Mouse (Mus musculus): ENCODE results near the gene Tfap2b. TPM values are rescaled to one million over a fixed set of nuclear protein-coding genes. Genes with fewer than 3 reads are reported as not detected.
A peak's percentile ranks its signal among the peaks of the same experiment; 100 is the strongest.

Gene Tfap2b
- total RNA-seq (2021) = not detected
- long read RNA-seq, experiment 1 = 0 reads
- long read RNA-seq, experiment 2 = 0 reads

- intact Hi-C loops (cut with DNase I) = loop anchor here (5.0 kb wide), 2 partner anchors 764 to 1304 kb away; no protein-coding TSS in a partner anchor
- DNase-seq = no peak
These were observed at the start of gene Tfap2b for GRCm38 (mm10) chr1:19208641-19209358. Gene Tfap2b, plus strand, starts transcription at chr1:19208914.

GRCm38 (mm10) chr1:19178742-19179397 lies 29.8 kb upstream of the Tfap2b start:
- peak in 1 of 2 experiments; percentile 1 for DNase-seq

DNA sequence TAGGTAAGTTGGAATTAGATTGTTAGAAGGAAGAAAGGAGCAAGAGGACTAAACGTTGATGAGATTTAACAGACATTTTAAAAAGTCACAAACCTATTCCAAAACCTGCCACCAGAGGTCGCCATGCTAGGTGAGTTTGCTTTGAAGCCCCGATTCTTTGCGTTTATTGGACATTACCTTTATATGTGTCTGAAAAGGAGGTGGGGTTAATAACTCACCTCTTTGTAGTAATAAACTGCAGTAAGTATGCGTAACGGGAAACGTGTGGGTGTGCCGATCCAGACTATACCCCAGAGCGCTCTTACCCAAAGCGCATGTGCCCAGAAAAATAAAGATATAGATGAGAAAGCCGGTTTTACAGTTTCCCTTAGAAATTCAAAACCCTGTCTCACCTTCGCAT lies 3.1 kb upstream of the Tfap2b start:
- DNase-seq = peak; percentile 5 to 23
- intact Hi-C loops (cut with DNase I) = loop anchor here (5.0 kb wide), 2 partner anchors 767 to 1307 kb away; no protein-coding TSS in a partner anchor

More at GRCm38 (mm10) chr1:19178742-19179397, 29.8 kb upstream of the Tfap2b start:
- intact Hi-C loops (cut with DNase I) = loop anchor here (5.0 kb wide), 1 partner anchor 817 kb away; no protein-coding TSS in a partner anchor

- no peak for DNase-seq
- intact Hi-C loops (cut with DNase I) = loop anchor here (5.0 kb wide), 2 partner anchors 766 to 1306 kb away; no protein-coding TSS in a partner anchor
These were observed 2.5 kb upstream of the Tfap2b start for GRCm38 (mm10) chr1:19206194-19206593.

- intact Hi-C loops (cut with DNase I) = loop anchor here (5.0 kb wide), 2 partner anchors 765 to 1305 kb away; no protein-coding TSS in a partner anchor
- DNase-seq = no peak
These were observed 1.1 kb upstream of the Tfap2b start for GRCm38 (mm10) chr1:19207611-19208010.

GRCm38 (mm10) chr1:19209359-19209745 lies 638 bp downstream of the Tfap2b start:
- no peak for DNase-seq
- intact Hi-C loops (cut with DNase I) = loop anchor here (5.0 kb wide), 2 partner anchors 763 to 1303 kb away; no protein-coding TSS in a partner anchor

- no peak for DNase-seq
- intact Hi-C loops (cut with DNase I) = loop anchor here (5.0 kb wide), 2 partner anchors 763 to 1303 kb away; no protein-coding TSS in a partner anchor
These were observed 1.1 kb downstream of the Tfap2b start for GRCm38 (mm10) chr1:19209776-19210175.

GRCm38 (mm10) chr1:19210215-19211032 lies 1.7 kb downstream of the Tfap2b start:
- intact Hi-C loops (cut with DNase I) = no loop called here
- DNase-seq = no peak

- DNase-seq = no peak
- intact Hi-C loops (cut with DNase I) = no loop called here
These were observed 2.3 kb downstream of the Tfap2b start for GRCm38 (mm10) chr1:19211033-19211405.

GRCm38 (mm10) chr1:19211546-19212154 lies 2.9 kb downstream of the Tfap2b start:
- no peak for DNase-seq
- intact Hi-C loops (cut with DNase I) = no loop called here

GRCm38 (mm10) chr1:19212691-19213090 lies 4.0 kb downstream of the Tfap2b start:
- DNase-seq = no peak
- intact Hi-C loops (cut with DNase I) = no loop called here

DNA sequence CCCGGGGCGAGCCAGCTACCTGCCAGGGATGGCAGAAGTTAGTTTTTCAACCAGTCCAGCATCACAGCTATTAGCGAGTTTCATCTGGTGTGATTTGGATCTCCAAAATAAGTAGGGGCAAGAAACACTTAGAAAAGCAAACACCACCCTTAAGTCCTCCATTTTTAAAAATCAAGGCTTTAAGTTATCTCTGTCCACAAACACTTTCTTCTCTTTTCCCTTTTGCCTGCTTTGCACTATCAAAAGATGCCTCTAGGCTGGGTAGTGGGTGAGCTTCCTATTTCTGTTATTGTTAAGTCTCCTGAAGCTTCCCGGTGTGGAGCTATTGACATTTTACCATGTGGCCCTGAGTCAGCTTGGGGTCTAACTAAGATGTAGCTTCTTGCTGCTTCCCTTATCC lies 4.5 kb downstream of the Tfap2b start:
- intact Hi-C loops (cut with DNase I) = no loop called here
- no peak for DNase-seq

DNA sequence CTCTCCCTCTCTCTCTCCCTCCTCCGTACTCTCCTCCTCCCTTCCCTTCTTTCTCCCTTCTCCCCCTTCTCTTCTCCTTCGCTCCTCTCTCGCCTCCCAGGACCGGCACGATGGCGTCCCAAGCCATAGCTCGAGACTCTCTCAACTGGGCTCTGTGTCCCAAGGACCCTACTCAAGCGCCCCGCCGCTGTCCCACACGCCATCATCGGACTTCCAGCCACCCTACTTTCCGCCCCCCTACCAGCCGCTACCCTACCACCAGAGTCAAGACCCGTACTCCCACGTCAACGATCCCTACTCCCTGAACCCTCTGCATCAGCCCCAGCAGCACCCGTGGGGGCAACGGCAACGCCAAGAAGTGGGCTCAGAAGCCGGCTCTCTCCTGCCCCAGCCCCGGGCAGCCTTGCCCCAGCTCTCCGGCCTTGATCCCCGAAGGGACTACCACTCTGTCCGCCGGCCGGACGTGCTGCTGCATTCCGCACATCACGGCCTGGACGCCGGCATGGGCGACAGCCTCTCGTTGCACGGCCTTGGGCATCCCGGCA lies 5.2 kb downstream of the Tfap2b start:
- no peak for DNase-seq
- intact Hi-C loops (cut with DNase I) = no loop called here

- intact Hi-C loops (cut with DNase I) = no loop called here
- DNase-seq = no peak
These were observed 8.7 kb downstream of the Tfap2b start for GRCm38 (mm10) chr1:19217391-19217790.

DNA sequence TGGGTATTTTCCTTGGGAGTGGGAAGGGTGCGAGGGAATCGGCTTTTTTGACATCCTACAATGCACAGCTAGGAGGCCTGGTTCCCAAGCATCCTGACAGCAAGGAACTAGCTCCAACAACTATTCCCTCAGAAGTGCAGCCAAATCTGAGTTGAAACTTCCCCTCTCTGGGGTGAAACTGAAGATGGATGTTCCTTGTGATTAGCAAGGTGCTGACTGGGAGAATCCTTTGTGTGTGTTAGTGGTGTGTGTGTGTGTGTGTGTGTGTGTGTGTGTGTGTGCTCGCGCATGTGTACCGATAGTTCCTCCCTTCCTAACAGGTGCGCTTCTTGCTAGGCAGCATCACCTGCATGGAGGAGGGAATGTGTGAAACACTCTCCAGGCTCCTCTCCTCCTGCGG lies 9.5 kb downstream of the Tfap2b start:
- intact Hi-C loops (cut with DNase I) = no loop called here
- DNase-seq = no peak

DNA sequence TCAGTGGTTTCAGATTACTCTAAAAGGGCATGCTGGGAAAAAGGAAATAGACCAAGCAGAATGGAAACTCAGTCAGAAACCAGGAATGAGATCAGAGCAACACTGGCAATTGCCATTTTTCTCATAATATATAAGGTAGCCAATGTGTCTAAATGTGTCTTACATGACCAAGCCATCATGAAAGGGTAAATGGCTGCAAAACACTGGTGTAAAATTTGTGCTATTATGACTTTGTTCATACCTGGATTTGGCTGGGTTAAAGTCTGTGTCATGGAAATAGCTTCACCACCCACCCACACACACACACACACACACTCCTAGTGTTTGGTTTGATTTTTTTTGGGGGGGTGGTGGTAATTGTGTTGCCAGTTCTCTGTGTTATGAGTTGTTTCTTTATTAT lies 10.7 kb downstream of the Tfap2b start:
- no peak for DNase-seq
- intact Hi-C loops (cut with DNase I) = no loop called here

DNA sequence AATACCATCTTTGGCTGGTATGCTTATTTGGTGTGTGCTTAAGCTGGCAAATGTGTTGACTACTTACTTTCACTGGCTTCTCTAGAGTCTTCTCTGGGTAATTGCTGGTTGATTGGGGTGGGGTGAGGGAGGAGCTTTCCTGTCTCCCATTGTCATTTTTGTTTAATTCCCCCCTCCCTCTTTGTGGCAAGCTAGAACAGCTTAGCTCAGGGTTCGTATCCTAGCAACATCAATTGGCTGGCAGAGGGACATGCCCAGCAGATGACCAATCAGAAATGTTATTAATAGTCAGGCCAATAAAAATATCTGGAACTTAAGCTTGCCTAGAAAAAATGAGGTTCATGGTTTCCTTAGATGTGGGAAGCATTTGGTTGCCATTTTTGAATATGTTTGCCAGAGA lies 11.8 kb downstream of the Tfap2b start:
- no peak for DNase-seq
- intact Hi-C loops (cut with DNase I) = no loop called here

DNA sequence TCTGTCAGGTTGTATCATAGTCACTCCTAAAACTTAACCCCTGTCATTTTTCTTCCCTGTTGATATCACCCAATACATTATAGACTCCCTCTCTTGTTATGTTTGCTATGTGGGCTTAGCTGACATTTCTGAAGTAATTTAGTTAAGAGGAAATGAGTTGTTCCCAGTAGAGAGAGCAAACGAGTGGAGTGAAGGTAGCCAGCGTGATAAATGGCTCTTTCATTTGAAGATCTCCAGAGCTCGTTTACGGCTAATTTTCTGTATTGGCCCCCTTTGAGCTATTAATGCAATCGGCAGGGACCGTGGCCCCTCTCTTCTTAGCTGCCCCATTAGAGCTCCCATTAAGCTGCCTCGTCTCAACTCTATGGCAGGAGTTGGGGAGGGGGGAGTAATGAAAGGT lies 12.9 kb downstream of the Tfap2b start:
- no peak for DNase-seq
- intact Hi-C loops (cut with DNase I) = no loop called here

DNA sequence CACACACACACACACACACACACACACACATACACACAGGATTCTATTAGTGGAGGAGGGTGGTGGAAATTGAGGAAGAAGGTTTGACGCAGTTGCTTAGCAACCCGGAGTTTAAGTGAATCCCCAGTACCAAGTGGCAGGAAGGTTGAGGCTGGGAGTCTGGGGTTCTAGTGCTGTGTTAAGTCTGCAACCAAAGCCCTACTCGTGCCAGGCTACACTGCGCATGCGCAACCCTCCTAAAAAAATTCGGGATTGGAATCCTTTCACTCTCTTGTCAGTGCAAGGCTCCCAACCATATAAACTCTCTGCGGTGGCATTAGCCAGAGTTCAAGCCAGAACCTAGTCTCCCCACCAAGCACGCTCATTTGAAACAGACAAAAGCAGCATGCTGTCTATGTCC lies 18.0 kb downstream of the Tfap2b start:
- intact Hi-C loops (cut with DNase I) = no loop called here

More for the DNA sequence above, 18.0 kb downstream of the Tfap2b start:
- no peak for DNase-seq

All from heart, postnatal 14 days (tissue).